Mouse (Mus musculus): ENCODE results near the gene Pth2. TPM values are rescaled to one million over a fixed set of nuclear protein-coding genes. Genes with fewer than 3 reads are reported as not detected.

Pth2 gene
- total and polyA plus RNA-seq, 3 experiments, result not detected

GRCm38 (mm10) chr7:45196994-45197393 is 16.2 kb downstream of the Pth2 start:
- TF ChIP-seq KAT2A (conservative IDR thresholded peaks at IDR 0.05; ENCODE audit: low read depth, low read length) (no peak), SIN3A (IDR thresholded peaks at IDR 0.05; ENCODE audit: low read length) (no peak), BHLHE40 (IDR thresholded peaks at IDR 0.05; ENCODE audit: borderline replicate concordance, low read depth, low read length) (no peak), JUND (IDR thresholded peaks at IDR 0.05; ENCODE audit: low read depth, low read length) (no peak), GABPA (IDR thresholded peaks at IDR 0.05; ENCODE audit: low read depth, low read length) (no peak), MAFK (IDR thresholded peaks at IDR 0.05; ENCODE audit: borderline replicate concordance, low read depth, low read length) (no peak), TBP (IDR thresholded peaks at IDR 0.05; ENCODE audit: low read depth, low read length) (no peak)
- H3K4me1 ChIP-seq (ENCODE audit: control insufficient read depth in 1 of 2, insufficient read depth in 2 of 2, low read length in 2 of 2), result peaks cover 15 to 19% of the 10 kb centered on the region in 2 experiments

GRCm38 (mm10) chr7:45198435-45198834 is 17.6 kb downstream of the Pth2 start:
- Histone ChIP-seq H3K9me3 (replicated peaks; ENCODE audit: insufficient read depth, low read length) (no peaks in the 10 kb centered on the region), H3K4me3 (ENCODE audit: control insufficient read depth in 1 of 2, insufficient read depth in 1 of 2, low read depth in 2 of 2, low read length in 2 of 2) (no peak overlapping the region), H3K79me2 (ENCODE audit: control insufficient read depth, insufficient read depth, low read length, poor library complexity) (no peaks in the 10 kb centered on the region), H3K27ac (ENCODE audit: control insufficient read depth, low read depth, low read length) (no peak overlapping the region), H3K36me3 (ENCODE audit: control insufficient read depth in 1 of 2, insufficient read depth in 2 of 2, low read length in 2 of 2) (peaks cover 0 to 2% of the 10 kb centered on the region in 2 experiments; a peak in 1 of 4 replicates), H3K27me3 (ENCODE audit: control insufficient read depth in 1 of 2, insufficient read depth in 2 of 2, low read length in 2 of 2) (no peaks in the 10 kb centered on the region), H3K4me1 (ENCODE audit: control insufficient read depth in 1 of 2, insufficient read depth in 2 of 2, low read length in 2 of 2) (peaks cover 7 to 9% of the 10 kb centered on the region in 2 experiments; a peak in 3 of 4 replicates), H3K9ac (ENCODE audit: control insufficient read depth, low read depth, low read length, poor library complexity, severe bottlenecking) (no peak overlapping the region)
- peak; percentile 66 for DNase-seq (ENCODE audit: low read depth, low spot score)
- TF ChIP-seq RAD21 (IDR thresholded peaks at IDR 0.05; ENCODE audit: low read depth, low read length), result peak; percentile 88
- TF ChIP-seq ZMIZ1 (IDR thresholded peaks at IDR 0.05; ENCODE audit: low read depth, low read length), result no peak
- 0 out of 2 replicates have a peak, but pooled peaks have one; percentile 27 for TF ChIP-seq RCOR1 (IDR thresholded peaks at IDR 0.05; ENCODE audit: low read depth, low read length)
- peak; percentile 41; the same call in 1 of the 2 replicates for TF ChIP-seq SIN3A (IDR thresholded peaks at IDR 0.05; ENCODE audit: low read length)
- peak; percentile 35; the same call in 1 of the 2 replicates for TF ChIP-seq HCFC1 (IDR thresholded peaks at IDR 0.05; ENCODE audit: low read depth, low read length)
- TF ChIP-seq SMC3 (IDR thresholded peaks at IDR 0.05; ENCODE audit: low read depth, low read length), result peak; percentile 86
- TF ChIP-seq GABPA (IDR thresholded peaks at IDR 0.05; ENCODE audit: low read depth, low read length), result no peak
- peak; percentile 77 for TF ChIP-seq ZC3H11A (IDR thresholded peaks at IDR 0.05; ENCODE audit: low read depth, low read length)
- TF ChIP-seq POLR2A (IDR thresholded peaks at IDR 0.05; ENCODE audit: control insufficient read depth in 1 of 2, insufficient read depth in 1 of 2, low read depth in 1 of 2, low read length in 2 of 2, poor library complexity in 1 of 2), result no peak
- peak; percentile 46 to 93 (median 75) for TF ChIP-seq CTCF (IDR thresholded peaks at IDR 0.05 in 2 of 3, conservative IDR thresholded peaks at IDR 0.05 in 1 of 3; ENCODE audit: control insufficient read depth in 1 of 3, insufficient read depth in 1 of 3, low read depth in 2 of 3, low read length in 3 of 3, poor library complexity in 1 of 3, severe bottlenecking in 1 of 3)

More at GRCm38 (mm10) chr7:45196994-45197393, 16.2 kb downstream of the Pth2 start:
- H3K9ac ChIP-seq (ENCODE audit: control insufficient read depth, low read depth, low read length, poor library complexity, severe bottlenecking), result no peak overlapping the region
- peaks cover 0 to 6% of the 10 kb centered on the region in 2 experiments; a peak in 2 of 4 replicates for H3K36me3 ChIP-seq (ENCODE audit: control insufficient read depth in 1 of 2, insufficient read depth in 2 of 2, low read length in 2 of 2)
- H3K27ac ChIP-seq (ENCODE audit: control insufficient read depth, low read depth, low read length), result no peak overlapping the region
- DNase-seq (ENCODE audit: low read depth, low spot score), result peak; percentile 47
- H3K27me3 ChIP-seq (ENCODE audit: control insufficient read depth in 1 of 2, insufficient read depth in 2 of 2, low read length in 2 of 2), result no peaks in the 10 kb centered on the region
- H3K9me3 ChIP-seq (replicated peaks; ENCODE audit: insufficient read depth, low read length), result no peaks in the 10 kb centered on the region
- H3K4me3 ChIP-seq (ENCODE audit: control insufficient read depth in 1 of 2, insufficient read depth in 1 of 2, low read depth in 2 of 2, low read length in 2 of 2), result no peak overlapping the region
- H3K79me2 ChIP-seq (ENCODE audit: control insufficient read depth, insufficient read depth, low read length, poor library complexity), result no peaks in the 10 kb centered on the region

Measured in MEL (cell line).